Mouse (Mus musculus): ENCODE measurements around the gene Cmtr1.
"Not testable (repeated sequence)": the region's sequence is repeated elsewhere in the genome, so short reads cannot be mapped to it uniquely, and the experiment has no call there.

The Cmtr1 gene

DNA sequence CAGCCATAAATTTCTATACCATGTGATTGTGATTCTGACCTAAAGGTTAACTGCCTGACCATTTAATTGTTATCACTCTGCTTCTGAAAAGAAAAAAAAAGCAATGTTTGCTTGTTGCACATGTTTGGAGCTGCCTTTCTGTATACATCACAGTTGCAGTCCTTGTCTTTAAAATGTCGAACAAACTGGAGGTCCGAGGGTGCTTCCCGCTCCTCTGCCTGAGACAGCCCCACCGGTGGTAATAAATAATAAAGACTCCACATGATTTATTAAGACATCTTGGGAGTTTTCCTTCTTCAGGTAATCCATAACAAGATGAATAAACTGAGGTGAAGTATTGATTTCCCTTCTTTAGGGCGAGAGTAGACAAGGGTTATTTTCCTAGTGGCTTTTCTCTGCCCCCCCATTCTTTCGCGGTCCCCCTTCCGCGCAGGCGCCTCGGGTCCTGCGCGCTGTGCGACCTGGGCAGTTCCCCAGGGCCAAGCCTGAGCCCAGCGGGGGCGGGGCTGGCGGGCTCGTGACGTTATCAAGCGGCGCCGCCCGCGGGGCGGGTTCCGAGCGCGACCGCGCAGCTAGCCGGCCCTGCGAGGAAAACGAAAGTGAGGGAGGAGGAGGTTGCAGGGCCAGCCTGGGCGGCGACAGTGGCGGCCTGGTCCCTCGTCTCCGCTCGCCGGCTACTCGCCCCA is at the start of gene Cmtr1:
Cmtr1 (plus strand) TSS at position 520 of the 686 bp plus-strand sequence.
- DNase-seq (ENCODE audit: low spot score in 2 of 2): peak; percentile 91 to 93

DNA sequence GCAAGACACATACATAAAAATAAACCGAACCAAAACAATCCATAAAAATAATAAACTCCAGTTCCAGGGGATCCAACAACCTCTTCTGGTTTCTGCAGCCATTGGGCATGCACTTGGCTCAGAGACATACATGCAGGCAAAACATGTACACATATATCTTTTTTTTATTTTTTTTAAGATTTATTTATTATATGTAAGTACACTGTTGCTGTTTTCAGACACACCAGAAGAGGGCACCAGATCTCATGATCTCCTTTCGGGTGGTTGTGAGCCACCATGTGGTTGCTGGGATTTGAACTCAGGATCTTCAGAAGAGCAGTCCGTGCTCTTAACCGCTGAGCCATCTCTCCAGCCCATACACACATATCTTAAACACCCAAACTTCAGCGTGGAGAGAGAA is 46.9 kb upstream of the Cmtr1 start:
- not testable (repeated sequence) for DNase-seq (ENCODE audit: low spot score in 2 of 2)

DNA sequence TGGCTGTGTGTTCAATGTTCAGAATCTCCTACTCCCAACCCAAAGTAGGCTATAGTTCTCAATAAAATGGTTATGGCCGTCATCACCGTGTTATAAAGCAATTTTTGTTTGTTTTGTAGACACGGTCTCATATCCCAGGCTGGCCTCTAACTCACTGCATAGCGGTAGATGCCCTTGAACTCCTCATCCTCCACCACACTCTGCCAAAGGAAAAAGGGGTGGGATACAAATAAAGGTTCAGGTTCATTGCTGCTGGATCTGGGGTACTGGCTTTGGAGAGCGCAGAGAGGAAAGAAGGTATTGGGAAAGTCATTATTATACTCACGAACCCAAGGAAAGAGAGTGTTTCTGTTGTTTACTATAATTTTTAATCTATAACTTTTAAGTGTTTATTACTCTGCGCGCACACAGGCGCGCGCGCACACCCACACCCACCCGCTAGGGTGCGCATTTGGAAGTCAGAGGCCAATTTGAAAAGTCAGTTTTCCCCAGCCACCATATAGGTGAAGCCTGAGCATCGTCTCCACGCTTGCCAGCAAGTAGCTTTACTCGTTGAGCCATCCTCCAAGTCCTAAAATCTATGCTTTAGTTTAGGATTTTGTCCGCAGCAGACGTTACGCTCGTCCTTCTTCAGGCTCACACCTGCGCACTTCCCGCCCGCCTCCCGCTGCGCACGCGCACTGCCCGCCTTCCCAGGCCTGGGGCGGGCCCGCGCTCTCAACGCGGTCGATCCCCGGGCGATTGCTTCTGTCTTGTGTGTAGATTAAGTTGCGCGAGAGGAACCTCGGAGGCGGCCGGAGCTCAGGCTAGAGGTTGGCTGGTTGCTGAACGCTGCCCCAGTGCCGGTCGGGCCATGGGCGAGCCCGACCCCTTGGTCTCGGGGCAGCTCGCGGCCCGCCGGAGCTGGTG is 46.0 kb upstream of the Cmtr1 start, which contains the start of the genes Rnf8 and Gm28043:
Rnf8 (plus strand) TSS at position 676 of the 909 bp plus-strand sequence.
Gm28043 (plus strand) TSS at position 762 of the 909 bp plus-strand sequence.
- DNase-seq (ENCODE audit: low spot score in 2 of 2): peak; percentile 93 to 94

DNA sequence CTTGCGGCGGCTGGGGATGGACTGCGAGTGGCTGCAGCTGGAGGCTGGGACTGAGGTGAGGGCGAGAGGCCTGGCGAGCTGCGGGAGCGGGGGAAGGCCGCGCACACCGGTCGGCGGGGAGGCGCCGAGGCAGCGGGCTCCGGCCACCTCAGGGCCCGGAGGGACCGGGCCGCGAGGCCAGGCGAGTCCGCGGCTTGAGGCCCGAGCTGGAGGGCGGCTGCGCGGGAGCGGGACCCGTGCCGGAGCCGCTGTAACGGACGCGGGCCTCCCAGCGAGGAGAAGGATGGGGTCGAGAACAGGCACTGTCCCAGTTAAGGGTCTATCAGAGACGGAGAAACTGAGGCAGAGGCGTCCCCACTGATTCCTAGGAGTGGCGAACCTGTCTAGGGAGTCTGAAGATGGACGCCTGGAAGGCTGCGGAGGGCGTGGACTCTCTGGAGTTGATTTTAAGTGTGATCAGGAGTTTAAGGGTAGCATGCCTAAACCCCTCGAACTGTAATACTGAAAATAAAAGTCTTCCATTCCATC is 45.3 kb upstream of the Cmtr1 start:
- peak; percentile 18 to 30 for DNase-seq (ENCODE audit: low spot score in 2 of 2)

DNA sequence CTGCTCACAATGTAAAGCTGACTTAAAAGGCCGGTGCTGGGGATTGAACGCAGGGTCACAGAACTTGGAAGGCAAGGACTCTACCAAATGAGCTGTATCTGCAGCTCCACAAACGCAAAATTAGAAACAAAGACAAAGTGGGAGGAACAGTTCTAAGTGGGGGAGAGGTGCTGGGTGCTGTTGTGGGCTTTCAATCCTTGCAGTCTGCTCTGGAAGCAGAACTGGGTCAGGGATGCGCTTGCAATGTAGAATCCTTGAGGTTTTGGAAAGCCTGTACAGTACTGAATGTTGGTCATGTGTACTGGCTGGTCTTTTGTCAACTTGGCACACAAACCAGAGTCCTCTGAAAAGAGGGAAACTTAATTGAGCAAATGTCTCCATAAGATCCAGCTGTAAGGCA is 44.8 kb upstream of the Cmtr1 start:
- DNase-seq (ENCODE audit: low spot score in 2 of 2): peak in 1 of 2 experiments; percentile 27

DNA sequence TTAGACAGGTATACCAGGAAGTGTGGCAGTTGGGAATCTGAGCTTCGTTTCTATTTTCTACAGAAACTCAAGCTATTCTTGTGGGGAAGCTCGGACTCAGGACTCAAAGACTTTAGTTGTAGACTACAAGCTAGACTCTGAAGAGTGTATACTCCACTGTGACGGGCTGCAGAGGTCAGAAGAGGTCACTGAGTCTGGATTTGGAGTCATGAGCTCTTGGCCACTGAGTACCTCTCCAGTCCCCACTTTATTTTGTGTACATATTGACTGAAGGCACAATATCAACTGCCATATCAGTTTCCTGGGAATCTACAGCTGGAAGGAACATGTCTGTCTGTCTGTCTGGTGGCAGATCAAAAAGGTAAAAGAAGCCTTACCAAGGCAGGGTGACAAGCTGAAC is 41.2 kb upstream of the Cmtr1 start:
- DNase-seq (ENCODE audit: low spot score in 2 of 2): no peak

DNA sequence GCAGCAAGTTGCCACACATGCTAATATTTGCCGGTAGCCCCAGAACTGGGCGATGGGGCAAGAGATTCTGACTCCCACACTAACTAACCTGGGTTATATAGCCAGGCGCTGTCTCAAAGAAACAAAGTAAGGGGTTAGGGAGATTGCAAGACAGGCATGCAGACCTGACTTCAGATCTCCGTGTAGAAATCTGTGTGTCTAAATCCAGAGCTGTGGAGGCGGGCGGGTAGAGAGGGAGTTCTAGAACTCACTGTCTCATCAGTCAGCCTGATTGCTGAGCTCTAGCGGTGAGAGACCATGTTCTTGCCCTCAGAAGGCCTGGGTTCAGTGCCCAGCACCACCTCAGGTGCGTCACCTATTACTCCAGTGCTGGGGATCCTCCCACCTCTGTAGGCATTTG is 36.9 kb upstream of the Cmtr1 start:
- DNase-seq (ENCODE audit: low spot score in 2 of 2): peak in 1 of 2 experiments; percentile 29

DNA sequence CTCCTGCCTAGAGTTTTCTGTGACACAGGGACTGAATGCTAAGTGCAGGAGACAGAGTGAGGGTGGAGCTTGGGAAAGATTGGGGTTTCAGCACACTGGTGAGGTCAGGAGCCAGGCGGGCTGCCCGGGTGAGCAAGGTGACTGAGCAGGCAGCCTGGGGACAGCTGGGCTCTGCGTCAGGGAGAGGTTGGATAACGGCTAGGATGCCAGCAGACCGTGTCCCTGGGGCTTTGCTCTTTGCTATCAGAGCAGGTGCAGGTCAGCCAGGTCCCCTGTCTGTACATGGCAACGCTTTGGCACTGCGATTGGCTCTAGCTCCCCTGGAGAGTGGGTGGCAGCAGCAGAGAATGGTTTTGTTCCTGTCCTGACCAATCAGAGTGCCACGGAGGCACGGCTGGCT is 33.1 kb upstream of the Cmtr1 start:
- DNase-seq (ENCODE audit: low spot score in 2 of 2): no peak

DNA sequence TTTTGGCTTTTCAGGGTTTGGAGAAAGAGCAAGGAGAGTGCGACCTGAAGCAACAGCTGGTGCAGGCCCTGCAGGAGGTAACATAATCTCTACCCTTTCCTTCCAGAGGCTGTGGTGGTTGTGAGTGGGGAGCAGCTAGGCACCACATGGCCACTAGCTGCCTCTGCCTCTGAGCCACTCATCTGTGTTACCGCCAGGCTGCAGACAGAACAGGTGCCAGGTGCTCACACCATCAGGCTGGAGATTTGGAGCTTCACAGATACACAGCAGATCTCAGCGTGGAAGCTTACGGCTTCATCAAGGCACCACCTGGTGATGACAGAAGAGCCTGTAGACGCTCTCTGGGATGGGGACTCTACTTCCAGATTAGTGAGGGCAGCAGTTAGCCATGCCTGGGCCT is 31.4 kb upstream of the Cmtr1 start:
- DNase-seq (ENCODE audit: low spot score in 2 of 2): no peak

DNA sequence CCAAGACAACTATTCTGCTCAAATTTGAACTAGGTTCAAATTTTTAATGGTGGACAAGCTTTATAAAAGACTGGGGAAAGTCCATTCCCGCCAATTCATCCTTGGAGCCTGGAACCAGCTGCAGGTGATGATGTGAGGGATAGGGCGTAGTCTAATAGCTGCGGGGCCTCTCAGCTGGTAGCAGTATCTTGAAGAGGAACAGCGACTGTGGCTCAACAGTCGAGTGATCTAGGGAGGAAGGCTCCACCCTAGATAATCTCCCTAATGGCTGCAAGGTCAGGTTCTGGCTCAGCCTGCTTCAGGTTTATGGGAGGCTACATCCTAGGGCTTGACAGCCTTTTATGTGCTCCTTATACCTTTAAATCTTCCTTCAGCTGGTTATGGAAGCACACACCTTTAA is 30.8 kb upstream of the Cmtr1 start:
- no peak for DNase-seq (ENCODE audit: low spot score in 2 of 2)

DNA sequence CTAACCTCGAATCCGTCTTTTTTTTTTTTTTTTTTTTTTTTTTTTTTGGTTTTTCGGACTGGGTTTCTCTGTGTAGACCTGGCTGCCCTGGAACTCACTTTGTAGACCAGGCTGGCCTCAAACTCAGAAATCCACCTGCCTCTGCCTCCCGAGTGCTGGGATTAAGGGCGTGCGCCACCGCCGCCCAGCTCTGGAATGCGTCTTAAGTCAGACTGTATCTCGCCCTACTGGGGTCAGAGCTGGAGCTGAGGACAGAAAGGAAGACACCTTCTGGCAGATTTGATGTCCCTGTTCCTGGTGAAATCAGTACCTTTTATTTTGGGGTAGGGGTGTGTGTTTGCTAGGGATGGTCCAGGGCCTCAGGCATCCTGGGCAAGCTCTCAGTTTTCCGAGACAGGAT is 28.1 kb upstream of the Cmtr1 start:
- DNase-seq (ENCODE audit: low spot score in 2 of 2): no peak

DNA sequence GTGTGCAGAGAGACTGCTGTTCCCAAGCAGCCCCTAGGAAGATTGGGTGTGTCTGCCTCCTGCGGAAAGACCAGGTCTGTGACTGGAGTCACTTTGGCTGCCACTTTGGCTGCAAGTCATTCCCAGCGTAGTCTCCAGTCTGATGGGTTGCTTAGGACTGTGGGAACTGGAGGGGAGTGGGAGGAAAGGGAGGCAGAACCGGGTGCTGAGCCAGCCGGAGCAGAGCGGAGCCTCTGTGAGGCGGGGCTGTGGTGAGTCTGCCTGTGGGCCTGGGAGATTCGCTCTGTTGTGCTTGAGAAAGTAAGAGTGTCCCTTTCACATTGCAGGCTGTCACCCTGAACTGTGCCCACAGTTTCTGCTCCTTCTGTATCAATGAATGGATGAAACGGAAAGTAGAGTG is 24.9 kb upstream of the Cmtr1 start:
- DNase-seq (ENCODE audit: low spot score in 2 of 2): peak in 1 of 2 experiments; percentile 32

DNA sequence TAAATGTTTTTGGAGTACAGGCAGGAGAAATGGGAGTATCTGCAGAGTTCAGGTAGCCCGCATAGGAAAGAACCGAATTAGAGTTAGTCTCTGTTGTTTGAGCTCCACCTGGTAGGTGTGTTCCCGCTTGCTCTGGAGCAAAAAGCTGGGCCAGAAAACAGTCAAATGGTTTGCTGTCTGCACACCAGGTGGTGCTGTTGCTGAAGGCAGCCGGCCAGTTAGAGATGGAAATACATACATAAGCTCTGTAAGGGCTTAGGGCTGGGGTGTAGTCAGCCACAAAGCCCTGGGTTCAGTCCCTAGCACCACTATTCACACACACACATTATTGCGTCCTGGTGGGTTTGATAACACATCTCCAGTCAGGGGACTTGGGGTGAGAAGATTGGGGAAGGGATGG is 24.3 kb upstream of the Cmtr1 start:
- DNase-seq (ENCODE audit: low spot score in 2 of 2): peak; percentile 54 to 60

DNA sequence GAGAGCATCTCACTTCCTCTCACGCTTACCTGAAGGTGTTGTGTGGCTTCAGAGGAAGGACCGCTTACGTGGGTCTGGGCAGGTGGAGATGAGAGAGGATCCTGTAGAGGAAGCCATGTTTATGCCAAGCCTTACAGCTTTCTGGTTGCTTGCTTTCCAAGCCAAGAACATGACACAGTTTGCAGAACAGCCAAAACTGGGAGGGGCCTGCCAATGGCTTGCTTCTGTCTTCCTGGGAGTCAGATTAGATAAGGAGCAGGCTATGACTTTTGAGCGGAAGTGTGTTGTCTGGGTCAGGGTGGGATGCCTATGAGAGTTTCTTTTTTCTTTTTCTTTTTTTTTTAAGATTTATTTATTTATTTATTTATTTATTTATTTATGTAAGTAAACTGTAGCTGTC is 23.0 kb upstream of the Cmtr1 start:
- DNase-seq (ENCODE audit: low spot score in 2 of 2): no peak

DNA sequence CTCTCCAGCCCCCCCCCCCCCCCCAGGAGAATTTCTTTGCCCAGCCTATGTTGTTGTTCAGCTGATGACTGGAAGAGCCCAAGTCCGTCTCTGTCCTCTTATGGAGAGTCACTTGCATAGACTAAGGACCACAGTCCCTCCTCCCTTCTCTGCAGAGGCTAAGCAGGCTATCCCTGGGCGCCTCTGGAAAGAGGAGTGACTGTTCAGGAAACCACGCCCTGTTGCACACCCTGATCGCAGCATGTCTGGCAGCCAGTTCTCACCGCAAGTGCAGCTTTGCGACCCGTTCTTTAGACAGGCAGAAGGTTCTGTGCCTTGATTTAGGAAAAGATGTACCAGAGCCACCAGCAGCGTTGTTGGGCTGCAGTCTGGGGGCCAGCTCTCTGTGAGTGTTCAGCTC is 22.5 kb upstream of the Cmtr1 start:
- DNase-seq (ENCODE audit: low spot score in 2 of 2): no peak

DNA sequence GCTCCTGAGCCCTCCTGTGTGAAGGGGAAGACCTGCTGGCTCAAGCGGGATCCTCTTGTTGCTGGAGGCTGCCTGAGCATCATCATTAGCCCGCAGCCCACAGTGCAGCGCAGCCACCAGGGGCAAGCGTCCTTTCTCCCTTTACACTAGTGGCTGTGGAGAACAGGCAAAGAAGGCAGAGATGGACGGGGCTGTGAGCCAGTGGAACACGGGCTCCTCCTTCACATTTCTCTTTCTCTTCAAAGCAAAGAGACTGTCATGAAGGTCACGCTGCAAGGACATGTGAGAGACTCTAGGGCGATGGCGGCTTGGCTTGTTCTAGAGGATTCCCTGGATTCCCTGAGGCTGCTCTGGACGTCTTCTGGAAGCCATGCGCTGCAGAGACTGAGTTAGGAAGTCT is 19.4 kb upstream of the Cmtr1 start:
- no peak for DNase-seq (ENCODE audit: low spot score in 2 of 2)

DNA sequence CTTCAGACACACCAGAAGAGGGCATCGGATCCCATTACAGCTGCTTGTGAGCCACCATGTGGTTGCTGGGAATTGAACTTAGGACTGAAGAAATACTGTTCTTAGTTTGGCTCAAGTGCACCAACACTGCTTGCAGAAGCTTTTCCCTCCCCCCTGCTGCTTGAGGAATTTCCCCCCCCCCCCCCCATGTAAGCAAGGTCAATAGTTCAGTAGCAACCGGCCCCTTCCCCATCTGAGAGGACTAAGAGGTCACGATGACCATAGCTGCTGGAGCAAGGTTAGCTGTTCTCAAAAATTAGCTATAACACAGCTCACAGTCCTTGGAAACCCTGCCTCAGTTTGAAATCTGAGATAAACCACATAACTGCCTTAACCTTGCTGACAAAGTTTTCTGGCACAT is 18.2 kb upstream of the Cmtr1 start:
- no peak for DNase-seq (ENCODE audit: low spot score in 2 of 2)

DNA sequence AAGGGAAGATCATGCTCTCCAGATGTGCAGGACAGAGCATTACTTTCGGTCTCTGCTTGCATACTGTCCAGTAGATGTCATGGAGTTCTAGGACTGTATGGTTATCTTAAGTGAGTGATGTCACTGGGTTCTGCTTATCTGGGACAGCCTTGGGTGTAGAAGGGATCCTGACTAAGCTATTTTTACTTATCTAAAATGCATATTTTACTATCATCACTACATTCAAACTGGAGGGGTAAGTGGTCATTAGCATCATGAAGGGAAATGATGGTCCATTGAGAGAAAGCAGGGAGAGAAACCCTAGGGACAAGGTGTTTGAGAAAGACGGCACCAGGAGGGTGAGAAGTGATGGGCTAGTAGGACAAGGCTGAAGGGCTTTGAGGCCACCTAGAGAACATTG is 2.1 kb upstream of the Cmtr1 start:
- no peak for DNase-seq (ENCODE audit: low spot score in 2 of 2)

DNA sequence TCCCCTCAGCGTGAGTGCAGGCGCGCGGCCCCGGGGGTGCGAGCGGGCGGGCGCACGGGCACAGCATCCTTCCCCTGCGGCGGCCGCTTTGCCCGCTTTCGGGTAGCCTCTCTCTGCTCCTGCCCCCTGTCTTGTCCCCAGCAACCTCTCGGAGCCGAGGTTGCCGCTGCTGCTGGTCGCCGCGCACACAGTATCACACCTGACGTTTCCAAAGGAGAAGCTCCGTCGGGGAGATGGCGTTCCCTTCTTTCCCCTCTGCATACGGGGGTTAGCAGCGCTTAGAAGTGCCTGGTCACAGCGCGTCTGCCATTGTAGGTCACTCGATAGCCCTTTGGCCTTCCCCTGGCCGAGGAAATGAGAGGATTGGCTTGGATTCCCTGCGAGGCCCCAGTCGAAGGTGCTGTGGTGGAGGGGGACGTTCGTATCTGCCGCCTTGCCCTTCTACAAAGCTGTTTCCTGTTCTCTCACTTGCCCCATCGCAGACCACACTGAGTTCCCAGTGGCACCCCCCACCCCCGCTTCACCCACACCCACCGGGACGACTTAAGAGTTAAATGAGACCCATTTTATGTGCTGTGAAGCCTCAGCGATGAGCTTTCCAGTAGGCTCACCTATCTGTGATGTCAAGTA is 482 bp downstream of the Cmtr1 start:
- DNase-seq (ENCODE audit: low spot score in 2 of 2): no peak

DNA sequence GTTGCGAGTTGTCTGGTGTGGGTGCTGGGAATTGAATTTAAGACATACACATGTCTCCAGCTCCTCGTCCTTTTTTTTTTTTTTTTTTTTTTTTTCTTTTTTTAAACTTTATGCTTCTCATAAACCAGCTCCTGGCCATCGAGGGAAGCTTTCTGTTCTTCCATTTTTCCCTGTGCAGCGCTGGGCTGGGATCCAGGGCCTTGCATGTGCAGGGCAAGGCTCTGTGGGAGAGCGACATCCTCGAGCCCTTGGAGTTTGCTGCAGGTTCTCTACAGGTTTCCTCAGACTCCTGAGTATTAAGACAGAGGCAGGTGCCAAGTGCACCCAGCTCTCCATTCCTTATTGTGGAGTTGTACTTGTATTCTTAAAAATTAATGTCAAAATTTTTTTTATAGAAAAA is 1.8 kb downstream of the Cmtr1 start:
- DNase-seq (ENCODE audit: low spot score in 2 of 2): no peak

DNA sequence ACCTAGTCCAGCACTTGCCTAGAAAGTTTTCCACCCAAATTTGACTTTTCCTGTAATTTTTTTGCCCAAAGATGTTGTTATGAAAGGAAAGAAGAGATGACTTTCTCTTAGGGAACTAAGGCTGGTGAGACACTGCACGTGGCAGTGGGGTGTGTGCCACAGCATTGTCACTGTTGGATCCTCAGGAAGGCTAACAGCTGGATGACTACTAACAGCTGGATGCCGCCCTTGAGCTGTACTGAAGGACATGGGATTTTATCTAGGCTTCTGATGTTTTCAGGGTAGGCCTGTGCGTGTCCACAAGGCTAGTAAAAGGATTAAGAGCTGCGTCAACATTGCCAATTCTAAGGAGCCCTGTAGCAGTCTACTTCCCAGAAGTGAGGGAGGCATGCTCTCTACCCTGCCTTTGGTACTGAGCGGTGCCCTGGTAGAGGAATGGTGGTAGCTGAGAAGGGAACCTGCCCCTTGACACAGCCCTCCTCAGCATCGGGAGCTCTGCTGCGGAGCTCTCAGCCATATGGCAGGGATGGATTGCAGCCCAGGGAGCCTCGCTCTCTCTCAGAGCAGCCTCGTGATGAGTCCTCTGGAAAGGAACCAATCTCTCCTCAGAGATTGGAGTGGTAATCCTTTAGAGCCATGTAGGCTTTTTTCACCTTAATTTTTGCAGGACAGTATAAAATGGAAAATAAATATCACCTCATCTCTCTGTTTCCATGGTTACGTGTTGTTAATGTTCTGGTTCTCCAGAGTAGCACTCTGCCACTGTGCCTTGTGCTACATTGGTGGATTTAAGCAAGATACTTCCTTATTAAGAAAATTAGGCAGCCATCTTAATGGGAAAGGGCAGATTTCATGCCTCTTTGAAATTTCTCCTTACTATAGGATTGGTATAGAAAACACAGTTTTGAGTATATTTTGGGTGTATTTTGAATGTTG is 7.9 kb downstream of the Cmtr1 start:
- DNase-seq (ENCODE audit: low spot score in 2 of 2): peak; percentile 47 to 59

All from right cerebral cortex, adult 2 months (tissue).